Mouse (Mus musculus): ENCODE results near the gene Klf1. TPM values are rescaled to one million over a fixed set of nuclear protein-coding genes. Genes with fewer than 3 reads are reported as not detected.

The Klf1 gene
- polyA plus RNA-seq, 1 experiment from 2014 or later = 4.3 TPM

DNA sequence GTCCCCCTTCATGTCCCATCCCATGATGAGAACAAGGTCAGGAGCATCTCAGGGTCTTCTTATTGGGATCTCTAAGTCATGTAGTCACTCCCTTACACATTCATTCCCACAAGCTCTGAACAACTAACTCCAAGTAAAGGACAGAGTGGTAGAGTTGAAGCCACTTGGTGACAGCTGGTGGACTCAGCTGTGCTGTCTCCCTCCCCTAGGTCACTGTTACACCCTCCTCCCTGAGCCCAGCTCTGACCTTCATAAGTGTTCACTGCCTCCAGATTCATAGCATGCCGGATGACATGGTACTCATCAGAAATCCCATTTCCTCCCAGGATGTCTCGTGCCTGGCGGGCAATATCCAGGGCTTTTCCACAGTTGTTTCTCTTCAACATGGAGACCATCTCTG, 13.4 kb upstream of the Klf1 start:
- peaks cover 9% of the 10 kb centered on the region for H3K4me1 ChIP-seq (replicated peaks)
- no peak overlapping the region for H3K9ac ChIP-seq (replicated peaks)
- peaks cover 63% of the 10 kb centered on the region for H3K36me3 ChIP-seq
- no peak overlapping the region for H3K27ac ChIP-seq
- H3K4me2 ChIP-seq = no peak overlapping the region
- no peaks in the 10 kb centered on the region for H3K27me3 ChIP-seq
- 94% methylated on average over 3 of the region's 3 CpGs for WGBS
- no peaks in the 10 kb centered on the region for H3K9me3 ChIP-seq
- ATAC-seq (ENCODE audit: insufficient number of reproducible peaks, insufficient read depth, low FRiP score, low TSS enrichment, low read depth) = no peak
- no peak overlapping the region for H3K4me3 ChIP-seq (replicated peaks)

DNA sequence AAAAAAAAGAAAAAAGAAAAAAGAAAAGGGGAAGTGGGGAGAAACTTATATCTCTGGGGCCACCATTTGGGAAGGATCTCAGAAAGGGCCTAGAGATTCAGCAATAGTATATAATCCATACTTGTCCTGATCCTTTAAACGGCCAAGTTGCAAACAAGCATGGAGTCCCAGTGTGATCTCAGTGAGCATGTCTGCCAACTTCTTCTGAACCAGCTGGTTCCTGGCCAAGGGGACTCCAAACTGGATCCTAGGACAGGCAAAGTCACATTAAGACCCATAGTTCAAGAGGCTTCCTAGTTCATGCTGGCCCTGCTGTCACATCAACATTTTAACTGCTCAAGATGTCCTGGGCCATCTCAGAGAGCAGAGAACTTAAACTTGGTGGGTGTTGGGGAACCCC, 12.6 kb upstream of the Klf1 start:
- 87% methylated on average over 1 of the region's 1 CpGs for WGBS
- Histone ChIP-seq H3K4me2 (no peak overlapping the region), H3K36me3 (peaks cover 63% of the 10 kb centered on the region), H3K4me1 (replicated peaks) (peaks cover 11% of the 10 kb centered on the region), H3K27ac (no peak overlapping the region), H3K9me3 (no peaks in the 10 kb centered on the region), H3K4me3 (replicated peaks) (no peak overlapping the region), H3K27me3 (no peaks in the 10 kb centered on the region), H3K9ac (replicated peaks) (no peak overlapping the region)
- no peak for ATAC-seq (ENCODE audit: insufficient number of reproducible peaks, insufficient read depth, low FRiP score, low TSS enrichment, low read depth)

DNA sequence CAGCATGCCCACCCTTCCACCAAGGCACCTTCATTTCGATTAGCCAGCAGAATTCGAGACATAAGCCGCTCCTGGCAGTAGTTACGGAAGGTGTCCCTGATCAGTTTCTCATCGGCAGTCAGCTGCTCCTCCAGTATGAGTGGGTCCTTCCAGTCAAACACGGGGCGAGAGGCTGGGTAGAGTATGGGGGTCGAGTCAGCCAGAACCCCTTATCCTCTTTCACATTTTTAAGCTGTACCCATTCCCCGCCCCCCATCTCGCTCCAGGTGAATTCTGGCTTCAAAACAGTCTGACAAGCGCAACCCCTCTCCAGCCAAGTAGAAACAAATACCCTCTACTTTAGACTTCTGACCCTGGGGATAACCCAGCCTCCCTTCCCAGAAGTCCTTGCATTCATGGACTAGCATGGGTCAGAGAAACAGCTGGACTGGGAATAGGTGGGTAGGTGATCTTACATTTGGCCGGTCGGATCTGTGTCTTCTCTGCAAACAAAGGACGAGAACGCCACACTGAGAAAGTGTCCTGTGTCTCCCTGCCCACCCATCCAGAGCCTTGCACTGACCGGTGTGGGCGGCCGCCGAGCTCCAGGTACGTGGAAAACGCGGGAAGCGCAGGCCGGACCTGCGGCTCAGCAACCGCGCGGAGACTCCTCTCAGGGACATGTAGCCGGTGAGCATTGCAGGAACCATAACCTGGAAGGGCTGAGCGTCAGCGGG, 8.6 kb upstream of the Klf1 start:
- Histone ChIP-seq H3K27ac (peak overlapping the region; percentile 50; the same call in 1 of the 2 replicates), H3K4me2 (peak overlapping the region; percentile 86), H3K36me3 (peaks cover 33% of the 10 kb centered on the region), H3K9ac (replicated peaks) (peak overlapping the region; percentile 77), H3K4me3 (replicated peaks) (peak overlapping the region; percentile 71), H3K4me1 (replicated peaks) (peaks cover 16% of the 10 kb centered on the region), H3K9me3 (no peaks in the 10 kb centered on the region), H3K27me3 (no peaks in the 10 kb centered on the region)
- peak; percentile 23; the same call in 1 of the 2 replicates for ATAC-seq (ENCODE audit: insufficient number of reproducible peaks, insufficient read depth, low FRiP score, low TSS enrichment, low read depth)
- 11% methylated on average over 31 of the region's 31 CpGs for WGBS

DNA sequence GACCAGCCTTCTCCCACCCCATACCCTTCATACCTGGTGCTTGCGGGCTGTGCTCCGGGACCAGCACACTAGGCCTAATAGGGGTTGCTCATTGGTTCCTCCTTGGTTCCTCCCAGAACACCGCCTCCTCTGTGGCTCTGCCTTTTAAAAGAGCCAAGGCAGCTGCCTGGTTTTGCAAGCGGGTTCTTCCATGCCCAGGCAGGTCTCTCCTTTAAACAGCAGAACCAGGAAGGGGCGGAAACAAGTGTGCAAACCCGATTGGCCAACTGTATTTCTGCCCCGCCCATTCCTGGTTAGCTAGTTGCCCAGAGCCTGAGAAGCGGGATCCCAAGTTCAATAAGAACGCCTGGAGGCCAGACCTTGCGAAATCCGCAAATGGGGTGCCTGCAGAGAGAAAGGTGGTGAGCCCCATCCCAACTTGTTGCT, 8.0 kb upstream of the Klf1 start, which contains the start of gene Gcdh:
Gene Gcdh, minus strand, starts transcription at position 213 of the 426 bp plus-strand sequence.
- Histone ChIP-seq H3K36me3 (peaks cover 28% of the 10 kb centered on the region), H3K27me3 (no peaks in the 10 kb centered on the region), H3K4me3 (replicated peaks) (peak within 1 kb of the TSS; percentile 71), H3K4me1 (replicated peaks) (peaks cover 16% of the 10 kb centered on the region), H3K4me2 (peak within 1 kb of the TSS; percentile 86), H3K9ac (replicated peaks) (peak within 1 kb of the TSS; percentile 77), H3K9me3 (no peaks in the 10 kb centered on the region), H3K27ac (peak within 1 kb of the TSS; percentile 50; the same call in 1 of the 2 replicates)
- ATAC-seq (ENCODE audit: insufficient number of reproducible peaks, insufficient read depth, low FRiP score, low TSS enrichment, low read depth) = peak; percentile 97
- WGBS = under 1% methylated on average over 11 of the region's 11 CpGs

DNA sequence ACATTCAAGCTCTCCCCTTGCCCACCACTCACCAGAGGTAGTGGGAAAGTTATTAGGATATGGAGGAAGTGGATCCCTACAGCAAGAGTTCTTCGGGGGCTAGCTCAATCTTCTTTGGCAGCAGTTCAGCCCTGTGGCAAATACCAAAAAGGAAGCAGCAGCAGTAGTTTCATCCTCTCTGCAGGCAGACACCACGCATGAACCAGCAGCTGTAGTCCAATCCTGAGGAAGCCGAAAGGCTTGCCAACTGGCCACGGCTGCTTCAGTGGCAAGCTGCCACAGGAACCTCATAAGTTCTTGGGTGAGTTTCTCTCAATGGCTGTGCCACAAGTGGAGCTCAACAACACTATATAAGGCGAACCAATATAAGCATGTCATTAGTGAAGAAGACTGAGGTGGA, 5.8 kb upstream of the Klf1 start:
- Histone ChIP-seq H3K4me1 (replicated peaks) (peaks cover 16% of the 10 kb centered on the region), H3K4me3 (replicated peaks) (no peak overlapping the region), H3K36me3 (peaks cover 11% of the 10 kb centered on the region), H3K27me3 (peaks cover 3% of the 10 kb centered on the region; the same call in 1 of the 2 replicates), H3K4me2 (no peak overlapping the region), H3K9me3 (no peaks in the 10 kb centered on the region), H3K27ac (no peak overlapping the region), H3K9ac (replicated peaks) (no peak overlapping the region)
- 86% methylated on average over 5 of the region's 5 CpGs for WGBS
- no peak for ATAC-seq (ENCODE audit: insufficient number of reproducible peaks, insufficient read depth, low FRiP score, low TSS enrichment, low read depth)

DNA sequence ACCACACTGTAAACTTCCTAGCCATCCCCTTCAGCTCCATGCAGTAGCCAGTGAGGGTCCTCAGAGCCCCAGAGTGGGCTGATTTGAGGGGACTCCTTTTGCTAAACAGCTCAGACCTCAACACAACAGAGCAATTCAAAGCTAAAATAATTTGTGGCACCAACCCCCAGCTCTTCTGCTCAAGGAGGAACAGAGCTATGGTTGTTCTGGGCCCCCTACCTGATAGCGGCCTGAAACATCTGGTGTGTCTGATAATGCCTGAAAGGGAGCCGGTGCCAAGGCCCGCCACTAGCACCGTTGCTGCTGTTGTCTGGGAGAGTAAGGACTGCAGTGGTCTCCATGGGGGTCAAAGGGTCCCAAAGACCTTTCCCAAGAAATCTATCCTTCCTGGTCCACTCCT, 657 bp upstream of the Klf1 start:
- peaks cover 11% of the 10 kb centered on the region; the same call in 1 of the 2 replicates for H3K4me1 ChIP-seq (replicated peaks)
- H3K27ac ChIP-seq = no peak overlapping the region
- H3K9me3 ChIP-seq = no peaks in the 10 kb centered on the region
- H3K36me3 ChIP-seq = no peaks in the 10 kb centered on the region
- H3K9ac ChIP-seq (replicated peaks) = no peak overlapping the region
- H3K27me3 ChIP-seq = peaks cover 14% of the 10 kb centered on the region
- 69% methylated on average over 4 of the region's 4 CpGs for WGBS
- no peak overlapping the region for H3K4me2 ChIP-seq
- ATAC-seq (ENCODE audit: insufficient number of reproducible peaks, insufficient read depth, low FRiP score, low TSS enrichment, low read depth) = no peak
- no peak overlapping the region for H3K4me3 ChIP-seq (replicated peaks)

DNA sequence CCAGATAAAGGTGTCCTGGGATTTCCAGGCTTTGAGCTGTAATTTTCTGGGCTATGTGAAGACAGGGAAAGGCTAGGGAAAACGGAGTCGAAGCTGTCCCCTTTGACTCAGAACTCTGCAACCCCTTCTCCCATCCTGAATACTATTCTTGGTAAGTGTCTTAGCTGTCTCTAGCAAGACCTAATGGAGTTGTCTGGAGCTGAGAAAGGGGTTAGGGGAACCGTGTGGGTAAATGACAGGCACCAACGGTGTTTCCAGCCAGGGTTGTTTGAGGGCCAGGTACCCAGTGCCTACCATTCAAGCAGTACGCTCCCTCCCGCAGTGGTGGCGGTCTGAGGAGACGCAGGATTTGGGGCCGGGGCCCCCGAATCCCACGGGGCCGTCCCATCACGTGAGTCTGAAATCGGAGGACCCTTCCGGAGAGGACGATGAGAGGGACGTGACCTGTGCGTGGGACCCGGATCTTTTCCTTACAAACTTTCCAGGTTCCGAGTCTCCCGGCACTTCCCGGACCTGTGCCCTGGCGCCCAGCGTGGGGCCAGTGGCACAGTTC, 715 bp downstream of the Klf1 start:
- Histone ChIP-seq H3K9me3 (no peaks in the 10 kb centered on the region), H3K27me3 (peaks cover 14% of the 10 kb centered on the region), H3K9ac (replicated peaks) (peak overlapping the region; percentile 75), H3K4me3 (replicated peaks) (peak overlapping the region; percentile 67), H3K4me1 (replicated peaks) (peaks cover 11% of the 10 kb centered on the region; the same call in 1 of the 2 replicates), H3K36me3 (no peaks in the 10 kb centered on the region), H3K27ac (peak overlapping the region; percentile 80), H3K4me2 (peak overlapping the region; percentile 94)
- no peak for ATAC-seq (ENCODE audit: insufficient number of reproducible peaks, insufficient read depth, low FRiP score, low TSS enrichment, low read depth)
- 3% methylated on average over 24 of the region's 24 CpGs for WGBS

DNA sequence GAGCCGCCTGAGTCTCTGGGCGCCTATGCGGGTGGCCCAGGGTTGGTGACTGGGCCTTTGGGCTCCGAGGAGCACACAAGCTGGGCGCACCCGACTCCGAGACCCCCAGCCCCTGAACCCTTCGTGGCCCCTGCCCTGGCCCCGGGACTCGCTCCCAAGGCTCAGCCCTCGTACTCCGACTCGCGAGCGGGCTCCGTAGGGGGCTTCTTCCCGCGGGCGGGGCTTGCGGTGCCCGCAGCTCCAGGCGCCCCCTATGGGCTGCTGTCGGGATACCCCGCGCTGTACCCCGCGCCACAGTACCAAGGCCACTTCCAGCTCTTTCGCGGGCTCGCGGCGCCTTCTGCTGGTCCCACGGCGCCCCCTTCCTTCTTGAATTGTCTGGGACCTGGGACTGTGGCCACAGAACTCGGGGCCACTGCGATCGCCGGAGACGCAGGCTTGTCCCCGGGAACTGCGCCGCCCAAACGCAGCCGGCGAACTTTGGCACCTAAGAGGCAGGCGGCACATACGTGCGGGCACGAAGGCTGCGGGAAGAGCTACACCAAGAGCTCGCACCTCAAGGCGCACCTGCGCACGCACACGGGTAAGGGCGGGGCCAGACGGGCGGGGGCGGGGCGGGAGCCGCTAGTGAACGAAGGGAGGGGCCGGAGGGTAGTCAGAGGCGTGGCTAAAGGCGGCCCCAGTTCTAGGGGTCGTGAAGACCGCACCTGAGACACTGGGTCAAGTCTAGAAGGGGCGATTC, 1.4 kb downstream of the Klf1 start:
- H3K4me2 ChIP-seq = peak overlapping the region; percentile 94
- WGBS = under 1% methylated on average over 68 of the region's 68 CpGs
- peak; percentile 85 for ATAC-seq (ENCODE audit: insufficient number of reproducible peaks, insufficient read depth, low FRiP score, low TSS enrichment, low read depth)

DNA sequence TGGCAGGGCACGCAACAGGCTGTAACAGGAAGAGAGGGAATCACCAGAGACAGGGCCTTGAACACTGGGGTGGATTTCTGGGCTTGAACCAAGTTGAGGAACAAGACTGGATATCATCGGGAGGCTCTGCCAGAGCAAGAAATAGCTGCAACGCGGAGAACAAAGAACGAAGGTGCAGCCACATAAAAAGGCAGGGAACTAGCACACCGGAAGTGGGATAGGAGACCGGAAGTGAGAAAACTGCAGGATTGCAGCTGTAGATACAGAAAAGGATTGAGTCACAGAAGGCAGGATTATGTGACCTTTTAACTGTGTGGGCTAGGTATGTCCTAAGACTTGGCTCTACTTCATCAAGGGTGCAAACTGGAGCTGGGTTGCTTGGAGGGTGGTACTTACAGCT, 2.6 kb downstream of the Klf1 start:
- Histone ChIP-seq H3K27me3 (peaks cover 19% of the 10 kb centered on the region), H3K4me2 (no peak overlapping the region), H3K9me3 (no peaks in the 10 kb centered on the region), H3K9ac (replicated peaks) (no peak overlapping the region), H3K27ac (no peak overlapping the region), H3K4me1 (replicated peaks) (peaks cover 18% of the 10 kb centered on the region), H3K4me3 (replicated peaks) (no peak overlapping the region), H3K36me3 (no peaks in the 10 kb centered on the region)
- WGBS = 88% methylated on average over 7 of the region's 7 CpGs
- no peak for ATAC-seq (ENCODE audit: insufficient number of reproducible peaks, insufficient read depth, low FRiP score, low TSS enrichment, low read depth)

More for the DNA sequence above, 1.4 kb downstream of the Klf1 start:
- Histone ChIP-seq H3K27me3 (peaks cover 14% of the 10 kb centered on the region), H3K4me1 (replicated peaks) (peaks cover 11% of the 10 kb centered on the region; the same call in 1 of the 2 replicates), H3K9ac (replicated peaks) (peak overlapping the region; percentile 75), H3K9me3 (no peaks in the 10 kb centered on the region), H3K36me3 (no peaks in the 10 kb centered on the region), H3K27ac (peak overlapping the region; percentile 80), H3K4me3 (replicated peaks) (peak overlapping the region; percentile 67)

DNA sequence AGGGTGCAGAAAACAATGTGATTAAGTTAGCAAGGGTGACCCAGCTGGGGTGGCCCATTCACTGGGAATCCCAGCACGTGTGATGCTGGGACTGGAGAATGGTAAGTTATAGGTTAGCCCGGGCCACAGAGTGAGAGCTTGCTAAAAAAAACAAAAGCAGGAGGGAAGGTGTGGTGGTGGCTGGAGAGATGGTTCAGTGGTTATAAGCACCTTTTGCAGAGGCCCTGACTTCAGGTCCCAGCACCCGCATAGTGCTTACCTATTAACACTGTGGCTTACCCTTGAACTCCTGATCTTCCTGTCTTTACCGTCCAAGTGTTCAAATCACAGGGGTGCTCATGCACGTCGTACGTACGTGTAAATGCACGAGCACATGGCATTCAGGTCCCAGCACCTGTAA, 5.3 kb downstream of the Klf1 start:
- Histone ChIP-seq H3K9me3 (no peaks in the 10 kb centered on the region), H3K4me1 (replicated peaks) (peaks cover 25% of the 10 kb centered on the region), H3K36me3 (peaks cover 4% of the 10 kb centered on the region; the same call in 1 of the 2 replicates), H3K4me3 (replicated peaks) (no peak overlapping the region), H3K27me3 (peaks cover 34% of the 10 kb centered on the region), H3K4me2 (no peak overlapping the region), H3K27ac (no peak overlapping the region), H3K9ac (replicated peaks) (no peak overlapping the region)
- no peak for ATAC-seq (ENCODE audit: insufficient number of reproducible peaks, insufficient read depth, low FRiP score, low TSS enrichment, low read depth)
- WGBS = 95% methylated on average over 9 of the region's 9 CpGs

DNA sequence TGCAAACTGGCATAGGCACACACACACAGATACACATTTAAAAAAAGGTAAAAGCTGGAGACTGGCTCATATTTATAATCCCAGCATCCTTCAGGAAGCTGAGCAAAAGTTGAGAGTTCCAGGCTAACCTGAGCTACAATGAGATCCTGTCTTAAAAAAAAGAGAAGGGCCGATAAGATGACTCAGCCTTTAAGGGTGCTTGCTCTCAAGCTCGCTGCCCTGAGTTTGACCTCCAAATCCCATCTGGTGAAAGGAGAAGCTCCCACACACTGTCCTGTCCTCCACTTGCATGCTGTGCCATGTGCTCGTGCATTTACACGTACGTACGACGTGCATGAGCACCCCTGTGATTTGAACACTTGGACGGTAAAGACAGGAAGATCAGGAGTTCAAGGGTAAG, 5.8 kb downstream of the Klf1 start:
- no peak for ATAC-seq (ENCODE audit: insufficient number of reproducible peaks, insufficient read depth, low FRiP score, low TSS enrichment, low read depth)

More for the DNA sequence above, 5.8 kb downstream of the Klf1 start:
- Histone ChIP-seq H3K4me1 (replicated peaks) (peaks cover 24% of the 10 kb centered on the region), H3K9ac (replicated peaks) (no peak overlapping the region), H3K27me3 (peaks cover 37% of the 10 kb centered on the region), H3K9me3 (no peaks in the 10 kb centered on the region), H3K4me2 (no peak overlapping the region), H3K27ac (no peak overlapping the region), H3K36me3 (peaks cover 4% of the 10 kb centered on the region; the same call in 1 of the 2 replicates), H3K4me3 (replicated peaks) (no peak overlapping the region)
- WGBS = 83% methylated on average over 8 of the region's 8 CpGs
